Mouse (Mus musculus): ENCODE results near the gene Klhl20.
A peak's percentile ranks its signal among the peaks of the same experiment; 100 is the strongest.
"Not testable (repeated sequence)": the region's sequence is repeated elsewhere in the genome, so short reads cannot be mapped to it uniquely, and the experiment has no call there.

Klhl20 gene

DNA sequence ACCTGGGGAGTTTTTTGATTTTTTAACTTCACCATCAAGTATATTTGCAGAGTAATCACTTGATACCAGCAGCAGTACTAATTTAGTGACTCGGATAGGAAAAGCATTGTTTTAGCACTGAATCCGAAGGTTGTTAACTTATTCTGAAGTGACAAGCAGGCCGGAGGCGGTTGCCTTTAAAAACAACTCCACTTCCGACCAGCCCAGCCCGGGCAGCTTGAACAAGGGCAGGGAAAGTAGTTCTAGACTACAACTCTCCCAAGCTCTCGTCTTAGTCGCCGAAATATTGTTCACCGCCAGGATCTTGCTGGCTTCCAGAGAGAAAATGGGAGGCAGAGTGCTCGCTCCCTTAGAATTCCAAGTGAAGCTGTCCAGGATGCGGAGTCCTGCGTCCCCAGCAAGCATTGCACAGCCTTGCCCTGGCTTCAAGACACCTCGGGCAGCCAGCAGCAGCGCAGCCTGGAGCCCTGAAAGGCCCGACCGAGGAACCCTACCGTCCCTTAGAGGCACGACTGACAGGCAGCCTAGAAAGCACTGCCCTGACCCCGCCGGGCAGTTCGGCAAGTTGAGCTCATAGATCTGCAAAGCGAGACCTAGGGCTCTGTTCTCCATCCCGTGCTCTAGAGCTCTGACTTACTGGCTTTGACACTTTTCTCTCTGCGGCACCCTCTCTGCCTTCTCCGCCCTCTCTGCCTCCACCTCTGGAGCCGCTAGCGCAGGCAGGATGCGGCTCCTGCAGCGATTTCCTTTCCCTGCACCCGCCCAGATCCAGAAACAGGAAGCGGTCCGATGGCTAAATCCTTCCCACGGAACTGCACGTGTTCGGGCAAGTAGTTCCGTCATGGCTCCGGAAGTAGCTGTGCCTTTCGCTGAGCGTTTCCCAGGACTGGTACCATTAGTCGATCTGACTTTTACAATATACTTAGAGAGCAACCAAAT, at the start of gene Klhl20:
Klhl20 (minus strand) TSS at position 786 of the 939 bp plus-strand sequence.
- peak; percentile 91 for DNase-seq

DNA sequence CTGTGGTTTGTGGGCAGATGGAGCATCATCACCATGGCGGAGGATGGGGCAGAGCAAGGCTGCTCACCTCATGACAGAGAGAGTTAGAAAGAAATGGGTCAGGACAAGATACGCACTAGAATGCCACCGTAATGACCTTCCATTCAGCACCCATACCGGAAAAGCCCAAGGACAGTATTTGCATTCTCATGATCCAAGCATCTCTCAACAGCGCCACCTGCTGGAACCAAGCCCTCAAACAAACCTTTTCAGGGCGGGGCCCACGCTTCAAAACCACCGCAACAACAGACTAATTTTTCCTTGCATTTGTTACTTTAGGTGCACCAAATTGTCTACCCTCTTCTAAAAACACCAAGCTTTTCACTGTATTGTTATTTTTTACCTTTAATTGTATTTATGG, 49.4 kb upstream of the Klhl20 start:
- DNase-seq: peak; percentile 7

DNA sequence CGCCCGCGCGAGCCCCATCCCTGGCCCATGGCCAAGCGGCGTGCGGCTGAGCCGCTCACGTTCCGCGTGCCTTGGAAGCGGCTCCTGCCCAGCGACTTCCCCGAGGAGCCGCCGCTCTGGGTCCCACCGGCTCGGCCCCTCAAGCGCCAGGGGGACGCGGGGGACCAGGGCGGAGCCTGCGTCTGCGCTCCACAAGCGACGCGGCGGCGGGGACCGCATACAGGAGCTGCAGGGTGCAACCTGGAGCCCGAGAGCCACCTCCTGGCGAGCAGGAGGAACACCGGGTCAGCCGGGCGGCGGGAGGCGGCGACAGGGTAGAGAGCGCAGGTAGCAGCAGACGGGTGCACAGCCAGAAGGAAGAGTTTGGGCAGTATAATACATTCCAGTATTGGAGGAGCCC, 39.3 kb upstream of the Klhl20 start:
- DNase-seq: peak; percentile 55

DNA sequence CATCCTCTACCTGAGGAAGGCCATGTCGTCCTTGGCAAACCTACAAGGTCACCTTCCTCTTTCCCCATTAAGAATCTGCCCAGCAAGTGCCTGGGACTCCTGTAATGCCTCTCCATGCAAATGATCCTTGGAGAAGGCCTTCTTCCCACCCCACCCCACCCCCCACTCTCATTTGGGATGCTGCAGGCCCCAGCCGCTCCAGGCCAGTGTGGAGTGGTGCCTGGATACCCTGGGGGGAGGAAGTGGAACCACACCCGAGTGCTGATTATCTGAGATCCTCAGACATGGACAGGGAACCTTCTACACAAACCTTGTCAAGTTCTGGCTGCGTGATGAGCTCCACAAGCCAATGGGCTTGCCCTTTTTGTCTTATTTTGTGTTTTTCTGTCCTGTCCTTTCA, 29.0 kb upstream of the Klhl20 start:
- no peak for DNase-seq

DNA sequence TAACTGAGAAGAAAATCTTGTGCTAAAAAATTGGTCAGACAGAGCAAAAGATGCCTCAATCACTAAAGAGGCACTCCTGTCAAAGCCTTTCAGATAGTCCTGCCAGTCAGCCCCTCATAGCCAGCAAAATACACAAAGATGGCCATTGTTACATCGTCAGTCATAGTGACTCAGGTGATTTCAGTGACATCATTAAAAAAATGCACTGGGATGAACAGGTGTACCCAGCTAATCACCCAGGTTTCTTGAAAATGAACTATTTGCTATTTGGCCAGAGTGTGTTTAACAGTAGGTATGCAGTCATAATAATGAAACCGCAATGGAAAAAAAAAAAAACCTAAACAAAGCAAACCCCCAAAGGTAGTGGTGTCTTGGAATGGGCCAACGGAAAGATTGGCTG, 27.9 kb upstream of the Klhl20 start, which contains the start of gene Tex50:
Tex50 (minus strand) TSS at position 101 of the 400 bp plus-strand sequence.
- no peak for DNase-seq

DNA sequence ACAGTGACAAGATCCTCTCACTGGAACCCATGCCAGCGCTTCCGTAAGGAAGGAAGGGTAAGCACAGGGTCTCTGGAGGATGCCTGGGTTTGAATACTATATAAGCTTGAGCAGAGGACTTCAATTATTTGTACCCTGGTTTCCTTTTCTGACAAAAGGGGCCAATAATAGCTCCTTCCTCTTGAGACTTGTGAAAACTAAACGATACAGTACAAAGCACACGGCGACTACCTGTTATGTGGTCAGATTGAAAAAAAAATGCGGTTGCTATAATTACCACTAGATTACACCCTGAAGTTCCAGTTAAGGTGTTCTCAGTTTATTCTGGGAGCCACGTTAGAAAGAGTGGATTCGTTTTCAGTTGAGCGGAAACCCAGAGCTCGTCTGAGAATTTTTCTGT, 25.2 kb upstream of the Klhl20 start:
- no peak for DNase-seq

DNA sequence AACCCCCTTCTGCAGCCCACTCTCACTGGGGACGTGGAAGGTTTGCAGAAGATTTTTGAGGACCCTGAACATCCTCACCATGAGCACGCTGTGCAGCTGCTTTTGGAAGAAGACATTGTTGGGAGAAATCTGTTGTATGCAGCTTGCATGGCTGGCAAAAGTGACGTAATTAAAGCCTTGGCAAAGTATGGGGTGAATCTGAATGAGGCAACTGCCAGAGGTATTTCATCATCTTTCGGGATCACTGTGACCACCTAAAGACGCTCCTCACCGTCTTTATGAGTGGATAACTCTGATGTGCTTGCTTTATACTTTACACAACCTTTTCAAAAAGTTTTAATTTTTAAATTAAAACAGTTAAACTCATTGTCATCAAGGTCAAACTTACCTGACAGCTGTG, 19.8 kb upstream of the Klhl20 start:
- no peak for DNase-seq

DNA sequence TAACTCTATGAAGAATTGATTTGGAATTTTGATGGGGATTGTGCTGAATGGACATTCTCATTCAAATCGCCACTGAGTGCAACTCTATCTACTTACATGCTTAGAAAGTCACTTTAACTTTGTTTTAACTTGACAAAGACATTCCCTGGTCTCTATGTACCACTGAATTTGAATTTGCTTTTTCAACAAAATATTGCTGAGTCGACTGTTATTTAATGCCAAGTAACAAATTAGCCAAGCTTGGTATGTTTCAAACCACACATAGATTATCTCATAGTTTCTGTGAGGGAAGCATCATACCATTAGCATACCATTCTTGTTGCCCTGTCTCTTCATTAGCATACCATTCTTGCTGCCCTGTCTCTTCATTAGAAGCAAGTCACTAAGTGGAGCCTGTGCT, 16.6 kb upstream of the Klhl20 start:
- DNase-seq: no peak

DNA sequence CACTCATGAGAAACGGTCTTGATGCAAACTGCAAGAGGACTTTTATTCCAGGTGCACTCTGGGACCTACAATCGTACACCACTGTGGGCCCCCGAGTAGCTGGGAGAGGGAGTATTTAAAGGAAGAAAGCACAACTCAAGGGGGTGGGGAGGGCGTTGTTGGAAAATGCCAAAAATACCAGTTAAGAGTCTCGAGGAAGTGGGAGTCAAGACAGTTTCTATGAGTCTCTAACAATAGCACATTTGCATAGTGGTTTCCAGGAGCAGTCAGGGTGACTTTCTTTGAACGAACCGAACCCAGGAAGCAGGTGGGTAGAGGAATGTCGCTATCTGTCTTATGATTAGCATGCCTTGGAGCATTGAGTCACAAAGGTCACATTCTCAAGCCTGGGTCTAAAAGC, 14.3 kb upstream of the Klhl20 start:
- DNase-seq: not testable (repeated sequence)

DNA sequence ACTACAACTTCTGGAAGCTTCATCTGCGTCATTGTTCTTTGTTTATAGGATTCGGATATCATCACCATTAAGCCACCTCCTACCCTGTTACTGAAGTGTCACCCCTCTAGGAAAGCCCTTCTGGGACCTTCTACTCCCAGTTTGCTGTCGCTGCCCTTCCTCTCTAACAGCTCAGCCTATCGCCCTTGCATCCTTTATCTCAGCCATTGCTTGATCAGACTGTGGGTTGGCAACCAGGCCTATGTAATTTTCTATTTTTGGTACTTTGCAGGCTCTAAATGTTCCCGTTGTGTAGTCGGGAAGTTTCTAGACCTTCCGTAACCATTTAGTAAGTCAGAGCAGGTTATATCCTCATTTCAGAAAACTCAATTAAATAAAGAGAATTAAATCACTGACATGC, 11.9 kb upstream of the Klhl20 start:
- no peak for DNase-seq

DNA sequence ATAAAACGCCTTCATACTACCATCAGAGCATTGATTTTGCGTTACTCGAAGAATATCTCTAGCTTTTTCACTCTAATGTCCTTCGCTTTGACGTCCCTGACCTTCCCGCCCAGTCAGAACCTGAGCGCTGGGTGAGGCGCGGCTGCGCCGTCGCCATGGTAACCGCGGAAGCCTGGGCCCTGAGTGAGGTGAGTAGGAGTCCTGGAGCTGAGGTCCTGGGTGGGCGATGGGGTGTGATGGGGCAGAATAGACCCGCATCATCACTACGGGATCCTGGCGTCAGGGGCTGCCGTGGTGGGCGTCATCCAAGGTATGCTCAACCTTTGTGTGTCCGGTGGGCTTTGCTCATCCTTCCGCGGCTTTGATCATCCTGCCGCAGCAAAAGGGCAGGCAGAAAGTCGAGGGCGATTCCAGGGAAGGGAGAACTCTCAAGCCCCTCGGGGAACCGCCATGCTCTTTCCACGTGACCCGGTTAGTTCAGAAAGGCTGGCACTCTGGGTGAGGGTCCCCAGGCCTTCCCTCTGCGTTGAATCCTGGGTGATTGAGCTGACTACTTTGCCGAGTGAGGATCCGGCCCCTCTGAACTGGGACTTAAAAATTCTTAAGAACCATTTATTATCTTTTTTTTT, 11.3 kb upstream of the Klhl20 start, which contains the start of gene Ankrd45:
Ankrd45 (plus strand) TSS at position 161 of the 629 bp plus-strand sequence.
- peak; percentile 17 for DNase-seq

DNA sequence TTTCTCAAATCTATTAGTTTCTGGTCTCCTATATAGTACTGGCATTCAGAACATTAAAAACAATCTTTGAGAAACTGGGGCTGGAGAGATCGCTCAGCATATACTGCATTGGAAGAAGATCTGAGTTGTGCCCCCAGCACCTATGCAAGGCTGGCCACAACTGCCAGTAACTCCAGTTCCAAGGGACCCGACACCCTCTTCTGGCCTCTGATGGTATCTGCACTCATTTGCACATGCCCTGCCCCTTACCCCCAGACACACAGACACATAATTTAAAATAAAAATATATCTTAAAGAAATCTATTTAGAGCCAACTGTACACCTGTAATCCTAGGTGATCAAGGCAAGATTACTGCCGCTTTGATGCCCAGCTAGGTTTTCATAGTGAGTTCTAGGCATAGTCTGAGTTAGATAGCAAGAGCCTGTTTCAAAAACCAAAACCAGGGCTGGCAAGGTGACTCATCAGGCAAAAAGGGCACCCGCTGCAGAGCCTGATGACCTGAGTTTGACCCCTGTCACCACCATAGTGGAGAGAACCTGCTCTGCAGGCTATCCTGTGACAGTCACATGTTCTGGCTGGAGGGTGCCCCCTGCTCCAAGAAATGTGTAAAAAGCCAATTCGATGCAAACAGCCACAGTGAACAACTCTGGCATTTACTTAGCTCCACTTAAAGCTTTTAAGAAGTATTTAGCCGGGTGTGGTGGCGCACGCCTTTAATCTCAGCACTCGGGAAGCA, 8.9 kb upstream of the Klhl20 start:
- DNase-seq: no peak

DNA sequence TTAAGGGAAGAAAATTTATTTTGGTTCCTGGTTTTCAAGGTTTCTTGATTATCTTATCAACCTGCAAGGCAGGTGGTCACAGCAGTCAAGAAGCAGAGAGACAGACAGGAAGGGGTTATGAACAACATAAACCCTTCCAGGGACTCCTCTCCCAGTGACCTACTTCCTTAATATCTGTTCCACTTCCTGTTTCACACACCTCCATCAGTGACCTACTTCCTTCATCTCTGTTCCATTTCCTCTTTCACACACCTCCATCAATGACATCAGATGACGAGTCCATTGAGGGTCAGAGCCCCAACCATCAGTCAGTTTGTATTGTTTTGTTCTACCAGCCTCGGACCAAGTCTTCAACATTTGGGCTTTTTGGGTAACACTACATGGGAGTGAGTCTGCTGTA, 8.2 kb upstream of the Klhl20 start:
- no peak for DNase-seq

DNA sequence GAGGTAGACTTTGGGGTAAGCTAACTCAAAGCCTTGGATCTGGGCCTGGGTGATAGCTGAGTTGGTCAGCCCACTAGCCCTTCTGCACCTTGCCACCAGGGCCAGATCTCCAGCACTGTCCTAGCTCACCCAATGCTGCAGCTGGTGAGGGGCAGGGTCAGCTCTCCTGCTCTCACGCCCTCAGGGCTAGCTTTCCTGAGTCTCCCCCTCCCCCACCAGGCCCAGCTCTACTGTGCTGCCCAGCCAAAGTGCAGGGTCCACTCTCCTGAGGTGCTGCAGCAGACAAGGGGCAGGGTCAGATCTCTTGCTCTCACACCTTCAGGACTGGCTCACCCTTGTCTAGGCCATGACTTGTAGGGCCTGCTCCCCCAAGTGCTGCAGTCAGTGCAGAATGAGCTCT, 4.8 kb downstream of the Klhl20 start:
- DNase-seq: no peak

DNA sequence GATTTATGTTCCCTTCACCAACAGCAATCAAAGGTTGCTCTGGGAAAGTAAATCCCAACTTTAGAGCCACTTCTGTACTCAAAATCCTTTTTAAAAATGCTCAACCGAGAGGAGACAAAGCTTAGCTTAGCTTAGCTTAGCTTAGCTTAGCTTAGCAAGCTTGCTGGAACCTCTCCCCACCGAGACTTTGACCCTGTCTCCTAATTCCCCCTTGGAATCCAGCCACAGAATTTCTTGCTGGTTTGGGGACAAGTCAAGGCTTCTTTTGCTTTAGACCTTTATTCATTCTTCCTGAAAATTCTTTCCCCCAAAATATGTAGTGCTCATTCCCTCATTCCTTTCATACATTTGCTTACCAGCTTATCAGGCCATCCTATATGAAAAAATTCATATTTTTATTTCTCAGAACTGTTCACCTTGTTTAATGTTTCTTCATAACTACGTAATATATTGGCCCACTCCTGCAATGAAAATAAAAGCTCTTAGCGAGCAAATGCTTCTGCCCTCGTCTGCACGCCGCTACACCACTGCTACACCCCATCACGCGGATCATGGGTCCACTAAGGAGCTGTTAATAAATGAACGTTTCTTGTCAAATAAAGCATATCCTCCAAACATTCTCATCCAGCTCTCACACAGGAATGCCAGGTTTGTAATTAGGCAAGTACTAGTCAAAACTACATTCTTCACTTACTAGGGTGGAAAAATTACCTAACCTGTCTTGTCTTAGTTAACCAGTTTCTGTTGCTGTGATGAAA, 8.5 kb downstream of the Klhl20 start:
- DNase-seq: no peak

DNA sequence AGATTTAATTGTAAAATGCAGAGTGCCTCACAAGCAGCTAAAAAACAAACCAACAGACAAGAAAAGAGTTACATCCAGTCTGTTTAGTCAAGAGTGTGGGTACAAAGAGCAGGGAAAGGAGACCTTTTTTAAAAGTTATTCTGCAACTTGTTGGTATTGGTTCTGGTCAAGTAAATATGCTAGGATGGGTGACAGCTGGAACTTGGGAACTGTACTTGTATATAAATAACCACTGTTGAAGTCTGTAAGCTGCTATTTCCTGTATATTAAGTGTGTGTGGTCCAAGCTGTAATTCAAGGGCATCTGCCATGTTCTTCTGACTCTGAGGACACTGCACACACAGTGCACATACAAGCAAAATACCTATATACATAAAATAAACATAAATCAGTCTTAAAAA, 16.7 kb downstream of the Klhl20 start:
- DNase-seq: no peak

DNA sequence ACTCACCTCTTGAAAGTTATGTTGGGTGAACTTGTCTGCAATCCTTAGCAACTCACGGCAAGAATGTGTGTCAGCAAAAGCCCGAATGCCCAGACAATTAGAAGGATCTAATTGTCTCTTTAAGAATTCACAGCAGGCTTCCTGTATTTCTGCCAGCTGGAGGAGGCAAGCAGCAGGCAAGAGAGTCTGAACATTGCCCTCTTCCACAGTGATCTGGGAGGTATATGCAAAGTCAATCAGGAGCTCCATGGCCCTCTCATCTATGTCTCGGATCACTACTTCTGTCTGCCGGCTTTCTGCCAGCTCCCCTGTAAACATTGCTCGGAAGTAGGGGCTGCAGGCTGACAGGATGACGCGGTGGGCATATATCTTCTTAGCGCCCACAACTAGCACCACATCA, 22.1 kb downstream of the Klhl20 start:
- no peak for DNase-seq

DNA sequence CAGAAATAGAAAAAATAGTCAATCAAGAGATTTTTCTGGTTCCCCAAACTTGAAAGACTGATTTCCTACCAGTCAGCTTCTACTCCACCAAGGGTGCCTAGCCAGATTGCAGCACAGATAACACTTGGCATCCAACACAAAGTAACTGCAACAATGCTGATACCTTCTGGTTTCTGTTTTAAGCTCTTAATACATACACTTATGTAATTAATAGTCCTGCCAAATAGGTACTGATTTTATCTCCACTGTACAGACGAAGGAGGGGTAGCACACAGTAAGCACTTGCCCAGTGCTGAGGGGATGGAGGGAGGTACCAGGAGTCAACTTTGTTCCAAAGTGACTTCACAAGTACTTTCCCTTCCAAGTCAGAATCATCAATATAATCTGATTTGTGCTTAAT, 27.5 kb downstream of the Klhl20 start:
- no peak for DNase-seq

DNA sequence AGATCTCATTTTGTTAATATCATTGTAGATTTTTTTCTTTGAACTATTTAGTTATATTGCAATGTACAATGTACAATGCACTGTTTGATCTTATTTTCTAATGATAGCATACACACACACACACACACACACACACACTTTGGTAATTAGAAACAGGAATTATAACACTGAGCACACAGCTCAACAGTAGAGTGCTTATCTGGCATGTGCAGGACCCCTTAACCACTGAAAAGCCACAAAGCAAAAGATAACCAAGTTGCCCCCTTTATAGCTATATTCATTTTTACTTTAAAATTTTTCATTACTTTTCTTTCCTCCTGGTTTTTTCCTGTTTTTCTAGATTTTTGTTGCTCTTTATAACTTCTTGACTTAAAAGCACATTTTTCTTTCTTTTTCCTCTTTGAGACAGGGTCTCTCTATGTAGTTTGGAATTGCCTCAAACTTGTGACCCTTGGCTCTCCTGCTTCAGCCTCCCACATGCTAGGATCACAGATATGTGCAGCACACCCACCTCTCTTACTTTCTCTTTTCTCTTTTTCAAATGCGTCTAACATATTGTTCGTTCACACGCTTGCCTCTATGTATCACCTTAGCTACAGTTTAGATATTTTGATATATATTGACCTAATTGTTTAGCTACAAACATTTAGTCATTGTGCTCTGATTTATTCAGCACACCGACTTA, 31.4 kb downstream of the Klhl20 start:
- DNase-seq: no peak

DNA sequence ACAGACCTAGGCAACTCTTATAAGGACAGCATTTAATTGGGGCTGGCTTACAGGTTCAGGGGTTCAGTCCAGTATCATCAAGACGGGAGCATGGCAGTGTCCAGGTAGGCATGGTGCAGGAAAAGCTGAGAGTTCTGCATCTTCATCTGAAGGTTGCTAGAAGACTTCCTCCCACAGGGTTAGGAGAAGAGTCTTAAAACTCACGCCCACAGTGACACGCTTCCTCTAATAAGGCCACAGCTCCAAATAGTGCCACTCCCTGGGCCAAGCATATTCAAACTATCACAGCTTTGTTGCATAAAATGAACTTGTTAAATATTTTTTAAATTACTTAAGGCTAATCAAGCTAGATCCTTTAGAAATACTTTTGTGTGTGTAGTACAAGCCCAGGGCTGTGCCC, 54.1 kb downstream of the Klhl20 start:
- DNase-seq: no peak

DNA sequence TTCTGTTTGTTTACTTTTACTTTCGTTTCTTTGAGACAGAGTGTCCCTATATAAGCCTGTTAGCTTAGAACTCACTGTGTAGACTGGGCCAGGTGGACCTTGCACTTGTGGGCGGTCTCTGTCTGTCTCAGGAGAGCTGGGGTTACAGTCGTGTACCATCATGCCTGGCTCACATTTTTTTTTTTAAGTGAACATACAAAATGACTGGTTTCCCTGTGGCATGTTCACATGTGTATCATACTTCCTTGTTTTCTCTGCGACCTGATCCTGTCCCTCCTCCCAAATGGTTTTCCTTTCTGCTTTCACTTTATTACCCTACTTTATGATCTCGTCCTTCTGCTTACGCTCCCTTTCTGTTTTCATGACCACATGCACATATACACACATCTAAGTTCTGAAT, 55.1 kb downstream of the Klhl20 start:
- DNase-seq: no peak

DNA sequence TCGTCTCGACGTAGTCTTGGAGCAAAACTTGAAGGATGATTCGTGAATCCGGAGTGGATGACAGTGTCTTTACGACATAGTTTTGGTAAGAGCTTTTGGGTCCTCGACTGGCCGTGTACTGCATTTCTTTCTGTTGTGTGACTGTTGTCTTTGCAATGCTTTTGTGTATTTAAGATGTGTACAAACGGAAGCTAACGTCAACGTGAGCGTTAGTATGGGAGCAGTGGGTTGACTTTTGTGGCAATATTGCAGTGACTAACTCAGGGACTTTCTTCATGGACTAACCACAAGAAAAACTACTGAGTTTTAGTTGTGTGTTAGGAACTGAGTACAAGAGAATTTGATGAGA, 60.1 kb downstream of the Klhl20 start:
- DNase-seq: no peak
